9 mouse cellular contexts compared by ENCODE assay signal in genomic region chr13:34715437-34715838, GRCm38 (mm10). TPM values are rescaled to one million over a fixed set of nuclear protein-coding genes. Genes with fewer than 3 reads are reported as not detected.
DNase-seq lines count a peak whose midpoint lies in the region; TF ChIP-seq lines count a peak whose summit lies in the region.
"Had no signal": no experiment of that assay in that cellular context is flagged by ENCODE, and none has a peak within 500 bp of the region (broad histone marks: within the 10 kb centered on the region; RNA-seq: fewer than 3 reads in every experiment).

No protein-coding gene starts in this region.

- H3K36me3 ChIP-seq in macrophage (ENCODE audit: inconsistent target) = no peaks in the 10 kb centered on the region
- H3K36me3 ChIP-seq in thymus, adult 2 months (ENCODE audit: control insufficient read depth, insufficient read depth, low read length) = no peaks in the 10 kb centered on the region

- intact Hi-C loops in left cerebral cortex, postnatal 4 days (cut with DNase I) = no loop called here
- intact Hi-C loops in heart, postnatal 25 days (cut with DNase I) = no loop called here

- no peak for TF ChIP-seq POLR2A in cerebellum, adult 2 months (IDR thresholded peaks at IDR 0.05; ENCODE audit: borderline replicate concordance, insufficient read depth, low read length)
- TF ChIP-seq POLR2A in thymus, adult 2 months (IDR thresholded peaks at IDR 0.05; ENCODE audit: control insufficient read depth, extremely low read depth, insufficient read depth, low read length, poor library complexity) = no peak

- H3K27me3 ChIP-seq in cerebellum, adult 2 months (ENCODE audit: control insufficient read depth, insufficient read depth, low read length) = no peaks in the 10 kb centered on the region
- H3K27me3 ChIP-seq in thymus, adult 2 months (ENCODE audit: control insufficient read depth, insufficient read depth, low read length) = no peaks in the 10 kb centered on the region

- peak; percentile 34 for DNase-seq in left cerebral cortex, adult 11 months (ENCODE audit: low spot score)
- no peak for DNase-seq in left cerebral cortex, postnatal 4 days
- peak; percentile 92 for DNase-seq in brain, adult 2 months (ENCODE audit: low read depth, low spot score)
- peak; percentile 27 for DNase-seq in heart, postnatal 25 days (ENCODE audit: low spot score)
- no peak for DNase-seq in cerebellum, adult 2 months
- DNase-seq in cerebellum, adult 11 months = no peak
- no peak for DNase-seq in thymus, adult 2 months

- peak overlapping the region; percentile 37; the same call in 1 of the 2 replicates for H3K27ac ChIP-seq in macrophage
- H3K27ac ChIP-seq in cerebellum, adult 2 months (ENCODE audit: insufficient read depth, low read length) = no peak overlapping the region
- H3K27ac ChIP-seq in thymus, adult 2 months (ENCODE audit: control insufficient read depth, insufficient read depth, low read length) = no peak overlapping the region
- H3K27ac ChIP-seq: kidney, postnatal 0 days had no signal

- no peaks in the 10 kb centered on the region for H3K79me2 ChIP-seq in macrophage (ENCODE audit: inconsistent target)

- no peak overlapping the region for H3K4me3 ChIP-seq in macrophage (ENCODE audit: inconsistent target)
- no peak overlapping the region for H3K4me3 ChIP-seq in cerebellum, adult 2 months (replicated peaks; ENCODE audit: insufficient read depth, low read depth, low read length)
- H3K4me3 ChIP-seq in thymus, adult 2 months (ENCODE audit: control insufficient read depth, insufficient read depth, low read length) = no peak overlapping the region

- no peak for TF ChIP-seq CTCF in cerebellum, adult 2 months (IDR thresholded peaks at IDR 0.05; ENCODE audit: borderline replicate concordance, insufficient read depth, low read depth, low read length)
- TF ChIP-seq CTCF in thymus, adult 2 months (IDR thresholded peaks at IDR 0.05; ENCODE audit: borderline replicate concordance, control insufficient read depth, extremely low read depth, insufficient read depth, low read length, poor library complexity) = no peak

- no peaks in the 10 kb centered on the region for H3K4me1 ChIP-seq in cerebellum, adult 2 months (ENCODE audit: control insufficient read depth, insufficient read depth, low read length)
- no peaks in the 10 kb centered on the region for H3K4me1 ChIP-seq in thymus, adult 2 months (replicated peaks; ENCODE audit: control insufficient read depth, insufficient read depth, low read length)

- 10% methylated on average over 7 of the region's 7 CpGs for WGBS in macrophage (ENCODE audit: missing documents)
- WGBS in cerebellum, adult 2 months = 28% methylated on average over 7 of the region's 7 CpGs
- 36% methylated on average over 7 of the region's 7 CpGs for WGBS in thymus, adult 2 months

RNA-seq across cellular contexts. Expression of gene Fam50b, which starts 19.2 kb away (rescaled TPM):
- not detected for total RNA-seq in left cerebral cortex, postnatal 4 days (2021)
- not detected for total RNA-seq in heart, postnatal 25 days (2021)
- total RNA-seq in macrophage (2018; cell fraction: chromatin; rRNA removed) = not detected
- not detected for total RNA-seq in macrophage (2018; cell fraction: cytosol; rRNA removed)
- not detected for total RNA-seq in macrophage (2018; cell fraction: nucleus; rRNA removed)
- polyA plus RNA-seq in macrophage (2018) = not detected in 3 replicates
- polyA plus RNA-seq in cerebellum, adult 2 months (2012; rRNA removed) = not detected in 2 replicates
- polyA plus RNA-seq in thymus, adult 2 months (2012; rRNA removed) = 0.10 TPM in 1 of 2 replicates, not detected in the other
- polyA plus RNA-seq: kidney, postnatal 0 days had no signal

Comparison
In these comparisons a context has a peak if more than half of its experiments do, and no peak if none do; other contexts are left out.
1. DNase-seq: peak in left cerebral cortex, adult 11 months (single experiment), brain, adult 2 months (single experiment) and heart, postnatal 25 days (single experiment); none in left cerebral cortex, postnatal 4 days (single experiment), cerebellum, adult 2 months (0 of 2), cerebellum, adult 11 months (single experiment) and thymus, adult 2 months (single experiment).